Mouse (Mus musculus) embryonic facial prominence, embryonic 11.5 days (tissue): ENCODE measurements around the gene Slc16a6. TPM values are rescaled to one million over a fixed set of nuclear protein-coding genes. Genes with fewer than 3 reads are reported as not detected.
"Not testable (repeated sequence)": the region's sequence is repeated elsewhere in the genome, so short reads cannot be mapped to it uniquely, and the experiment has no call there.

ENCODE experiments used
- ATAC-seq: fragments of 200-750 bp; cut with Nextera tagmentation; replicated peaks from 2 replicates; pipeline ENCODE4 v1.8.0; 2017; ENCODE audit warnings: low read depth; ENCODE audit not compliant: insufficient number of reproducible peaks, low FRiP score, low TSS enrichment
- DNase-seq: peaks from one replicate; pipeline ENCODE4 v3.0.0-alpha.2; 2015; ENCODE audit warnings: low spot score
- H3K27ac ChIP-seq: fragments of 300-500 bp; sonication (generic); replicated peaks from 2 replicates; pipeline ENCODE4 v1.5.1; 2014; ENCODE audit warnings: mild to moderate bottlenecking, low read depth, low read length, control low read depth
- H3K27me3 ChIP-seq: fragments of 300-500 bp; sonication (generic); 2 replicates; pipeline ENCODE4 v1.6.1; 2014; ENCODE audit warnings: mild to moderate bottlenecking, low read length, moderate library complexity, mixed read lengths; ENCODE audit not compliant: control insufficient read depth, insufficient read depth
- H3K36me3 ChIP-seq: fragments of 300-500 bp; sonication (generic); replicated peaks from 2 replicates; pipeline ENCODE4 v1.6.1; 2014; ENCODE audit warnings: low read depth, mild to moderate bottlenecking, low read length, moderate library complexity, mixed read lengths; ENCODE audit not compliant: control insufficient read depth, insufficient read depth
- H3K4me1 ChIP-seq: fragments of 300-500 bp; sonication (generic); 2 replicates; pipeline ENCODE4 v1.6.1; 2014; ENCODE audit warnings: low read length, mixed read lengths; ENCODE audit not compliant: control insufficient read depth, insufficient read depth
- H3K4me2 ChIP-seq: fragments of 300-500 bp; sonication (generic); 2 replicates; pipeline ENCODE4 v1.6.1; 2014; ENCODE audit warnings: low read depth, mild to moderate bottlenecking, control low read depth, low read length, moderate library complexity
- H3K4me3 ChIP-seq: fragments of 300-500 bp; sonication (generic); 2 replicates; pipeline ENCODE4 v1.5.1; 2014; ENCODE audit warnings: low read depth, low read length, control low read depth
- H3K9ac ChIP-seq: fragments of 300-500 bp; sonication (generic); replicated peaks from 2 replicates; pipeline ENCODE4 v1.6.1; 2014; ENCODE audit warnings: mild to moderate bottlenecking, control low read depth, low read length
- H3K9me3 ChIP-seq: fragments of 300-500 bp; sonication (generic); replicated peaks from 2 replicates; pipeline ENCODE4 v1.6.1; 2016; ENCODE audit warnings: mild to moderate bottlenecking, low read length, inconsistent platforms, mixed read lengths; ENCODE audit not compliant: control insufficient read depth
- WGBS: fragments of 180-500 bp; shearing (Covaris S2); extraction: QIAGEN DNeasy Blood & Tissue Kit; methylation state at CpG from one replicate; pipeline ENCODE4 v1.1.7; 2014; 5-methylcytosine and 5-hydroxymethylcytosine counted together
- polyA plus RNA-seq: library from polyadenylated mRNA; unstranded; fragments of >200 nt; fragmentation: Nextera tagmentation; extraction: Ambion mirVana; gene quantifications from 2 replicates; pipeline ENCODE4 v1.2.1, GENCODE M21; 2014

Slc16a6 gene
- polyA plus RNA-seq, 1 experiment from 2014 or later: 3.3 TPM

GRCm38 (mm10) chr11:109494890-109495770 is 21.7 kb upstream of the Slc16a6 start:
- Histone ChIP-seq H3K9me3 (no peaks in the 10 kb centered on the region), H3K27me3 (no peaks in the 10 kb centered on the region), H3K4me1 (no peaks in the 10 kb centered on the region), H3K36me3 (no peaks in the 10 kb centered on the region), H3K4me2 (no peak overlapping the region), H3K4me3 (no peak overlapping the region), H3K27ac (no peak overlapping the region), H3K9ac (no peak overlapping the region)
- ATAC-seq: no peak
- WGBS: 71% methylated on average over 24 of the region's 24 CpGs
- no peak for DNase-seq

- not testable (repeated sequence) for H3K36me3 ChIP-seq, ATAC-seq, H3K27me3 ChIP-seq, H3K9ac ChIP-seq, DNase-seq, H3K4me2 ChIP-seq, H3K27ac ChIP-seq, H3K9me3 ChIP-seq, H3K4me1 ChIP-seq, H3K4me3 ChIP-seq
- 79% methylated on average over 8 of the region's 8 CpGs for WGBS
Observed at GRCm38 (mm10) chr11:109492847-109493464, 19.6 kb upstream of the Slc16a6 start.

- Histone ChIP-seq H3K4me2 (no peak overlapping the region), H3K9ac (no peak overlapping the region), H3K4me1 (no peaks in the 10 kb centered on the region), H3K4me3 (no peak overlapping the region), H3K36me3 (no peaks in the 10 kb centered on the region), H3K9me3 (no peaks in the 10 kb centered on the region), H3K27me3 (no peaks in the 10 kb centered on the region), H3K27ac (no peak overlapping the region)
- 82% methylated on average over 4 of the region's 4 CpGs for WGBS
- DNase-seq (no peak), ATAC-seq (no peak)
Observed at GRCm38 (mm10) chr11:109491844-109492243, 18.4 kb upstream of the Slc16a6 start.

- no peaks in the 10 kb centered on the region for H3K27me3 ChIP-seq
- WGBS: 61% methylated on average over 2 of the region's 2 CpGs
- no peak for DNase-seq
- no peak overlapping the region for H3K27ac ChIP-seq
- ATAC-seq: no peak
- no peaks in the 10 kb centered on the region for H3K36me3 ChIP-seq
- H3K4me3 ChIP-seq: no peak overlapping the region
- no peak overlapping the region for H3K9ac ChIP-seq
- H3K9me3 ChIP-seq: no peaks in the 10 kb centered on the region
- H3K4me1 ChIP-seq: no peaks in the 10 kb centered on the region
- H3K4me2 ChIP-seq: no peak overlapping the region
Observed at GRCm38 (mm10) chr11:109489763-109490162, 16.4 kb upstream of the Slc16a6 start.

GRCm38 (mm10) chr11:109487991-109488684 is 14.7 kb upstream of the Slc16a6 start:
- H3K9me3 ChIP-seq: no peaks in the 10 kb centered on the region
- H3K27me3 ChIP-seq: no peaks in the 10 kb centered on the region
- ATAC-seq (no peak), DNase-seq (no peak)
- H3K36me3 ChIP-seq: no peaks in the 10 kb centered on the region
- H3K4me2 ChIP-seq: no peak overlapping the region
- H3K4me3 ChIP-seq: no peak overlapping the region
- H3K4me1 ChIP-seq: no peaks in the 10 kb centered on the region
- no peak overlapping the region for H3K9ac ChIP-seq
- 78% methylated on average over 10 of the region's 10 CpGs for WGBS
- no peak overlapping the region for H3K27ac ChIP-seq

GRCm38 (mm10) chr11:109487111-109487510 is 13.7 kb upstream of the Slc16a6 start:
- Histone ChIP-seq H3K27me3 (no peaks in the 10 kb centered on the region), H3K4me1 (no peaks in the 10 kb centered on the region), H3K4me3 (no peak overlapping the region), H3K27ac (no peak overlapping the region), H3K36me3 (no peaks in the 10 kb centered on the region), H3K9ac (no peak overlapping the region), H3K4me2 (no peak overlapping the region), H3K9me3 (no peaks in the 10 kb centered on the region)
- ATAC-seq: no peak
- no peak for DNase-seq
- WGBS: 38% methylated on average over 1 of the region's 1 CpGs

- Histone ChIP-seq H3K27me3 (no peaks in the 10 kb centered on the region), H3K4me3 (no peak overlapping the region), H3K9me3 (no peaks in the 10 kb centered on the region), H3K4me2 (no peak overlapping the region), H3K36me3 (no peaks in the 10 kb centered on the region), H3K27ac (no peak overlapping the region), H3K9ac (no peak overlapping the region), H3K4me1 (no peaks in the 10 kb centered on the region)
- ATAC-seq (no peak), DNase-seq (no peak)
- WGBS: 73% methylated on average over 15 of the region's 15 CpGs
Observed at GRCm38 (mm10) chr11:109485398-109486045, 12.1 kb upstream of the Slc16a6 start.
